Mouse (Mus musculus) stomach, embryonic 16.5 days (tissue): ENCODE data around the gene Nrxn3. TPM values are rescaled to one million over a fixed set of nuclear protein-coding genes. Genes with fewer than 3 reads are reported as not detected.

Source experiments
- ATAC-seq: fragments of 200-750 bp; cut with Nextera tagmentation; 2 replicates; pipeline ENCODE4 v1.8.0; 2017; ENCODE audit warnings: moderate number of reproducible peaks, moderate TSS enrichment; ENCODE audit not compliant: insufficient read depth, low FRiP score
- H3K27ac ChIP-seq: fragments of 300-500 bp; sonication (generic); 2 replicates; pipeline ENCODE4 v1.5.1; 2014; ENCODE audit warnings: low read length
- H3K27me3 ChIP-seq: fragments of 300-500 bp; sonication (generic); 2 replicates; pipeline ENCODE4 v1.6.1; 2014; ENCODE audit warnings: low read length, control low read depth, mixed read lengths; ENCODE audit not compliant: control insufficient read depth, insufficient read depth
- H3K36me3 ChIP-seq: fragments of 300-500 bp; sonication (generic); 2 replicates; pipeline ENCODE4 v1.6.1; 2014; ENCODE audit warnings: low read length; ENCODE audit not compliant: control insufficient read depth, insufficient read depth
- H3K4me1 ChIP-seq: fragments of 300-500 bp; sonication (generic); 2 replicates; pipeline ENCODE4 v1.6.1; 2014; ENCODE audit warnings: low read length, control low read depth, mixed read lengths; ENCODE audit not compliant: control insufficient read depth, insufficient read depth
- H3K4me2 ChIP-seq: fragments of 300-500 bp; sonication (generic); 2 replicates; pipeline ENCODE4 v1.6.1; 2014; ENCODE audit warnings: low read depth, low read length, mixed read lengths
- H3K4me3 ChIP-seq: fragments of 300-500 bp; sonication (generic); replicated peaks from 2 replicates; pipeline ENCODE4 v1.5.1; 2014; ENCODE audit warnings: mild to moderate bottlenecking, low read length
- H3K9ac ChIP-seq: fragments of 300-500 bp; sonication (generic); 2 replicates; pipeline ENCODE4 v1.6.1; 2014; ENCODE audit warnings: low read length
- H3K9me3 ChIP-seq: fragments of 300-500 bp; sonication (generic); replicated peaks from 2 replicates; pipeline ENCODE4 v1.6.1; 2016; ENCODE audit warnings: low read length, control low read depth; ENCODE audit not compliant: control insufficient read depth
- WGBS: fragments of 180-500 bp; shearing (Covaris S2); extraction: QIAGEN DNeasy Blood & Tissue Kit; methylation state at CpG from one replicate; pipeline ENCODE4 v1.1.7; 2014; 5-methylcytosine and 5-hydroxymethylcytosine counted together
- polyA plus RNA-seq: library from polyadenylated mRNA; unstranded; fragments of >200 nt; fragmentation: Nextera tagmentation; extraction: Ambion mirVana; gene quantifications from 2 replicates; pipeline ENCODE4 v1.2.1, GENCODE M21; 2015

Gene Nrxn3
- polyA plus RNA-seq, 1 experiment from 2014 or later = 2.2 TPM

GRCm38 (mm10) chr12:90085862-90086261 is 1363.2 kb downstream of the Nrxn3 start:
- Histone ChIP-seq H3K9ac (no peak overlapping the region), H3K36me3 (no peaks in the 10 kb centered on the region), H3K4me3 (no peak overlapping the region), H3K27ac (no peak overlapping the region), H3K9me3 (no peaks in the 10 kb centered on the region; the same call in 1 of the 2 replicates), H3K27me3 (no peaks in the 10 kb centered on the region), H3K4me2 (no peak overlapping the region), H3K4me1 (no peaks in the 10 kb centered on the region)
- ATAC-seq = no peak

GRCm38 (mm10) chr12:90095754-90096153 is 1373.1 kb downstream of the Nrxn3 start:
- Histone ChIP-seq H3K27ac (no peak overlapping the region), H3K27me3 (no peaks in the 10 kb centered on the region), H3K9ac (no peak overlapping the region), H3K4me3 (no peak overlapping the region), H3K36me3 (no peaks in the 10 kb centered on the region), H3K4me1 (no peaks in the 10 kb centered on the region), H3K4me2 (no peak overlapping the region), H3K9me3 (no peaks in the 10 kb centered on the region)
- 36% methylated on average over 1 of the region's 1 CpGs for WGBS
- ATAC-seq = no peak

DNA sequence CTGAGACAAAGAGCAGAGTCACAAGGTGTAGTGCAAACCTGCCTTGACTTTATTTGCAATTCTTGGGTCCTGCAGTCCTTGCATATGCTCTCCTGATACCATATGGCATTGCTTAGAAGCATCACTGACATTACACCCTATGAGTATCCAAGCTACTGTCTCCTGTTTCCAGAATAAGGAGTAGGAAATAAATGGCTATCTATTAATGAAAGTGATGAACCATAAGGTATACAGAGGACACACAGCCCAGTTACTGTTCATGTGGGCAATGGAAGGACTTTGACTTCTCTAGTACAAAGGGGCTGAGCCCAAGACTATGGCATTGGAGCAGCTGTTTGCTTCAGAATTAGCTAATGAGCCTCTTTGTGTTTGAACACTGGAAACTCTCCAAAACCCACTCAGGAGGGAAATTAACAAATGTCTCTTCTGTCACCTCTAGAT is 1390.7 kb downstream of the Nrxn3 start:
- no peaks in the 10 kb centered on the region for H3K4me1 ChIP-seq
- H3K4me2 ChIP-seq = no peak overlapping the region
- no peaks in the 10 kb centered on the region for H3K36me3 ChIP-seq
- H3K9ac ChIP-seq = no peak overlapping the region
- no peaks in the 10 kb centered on the region for H3K9me3 ChIP-seq
- no peak for ATAC-seq
- no peak overlapping the region for H3K27ac ChIP-seq
- H3K4me3 ChIP-seq = no peak overlapping the region
- no peaks in the 10 kb centered on the region for H3K27me3 ChIP-seq

DNA sequence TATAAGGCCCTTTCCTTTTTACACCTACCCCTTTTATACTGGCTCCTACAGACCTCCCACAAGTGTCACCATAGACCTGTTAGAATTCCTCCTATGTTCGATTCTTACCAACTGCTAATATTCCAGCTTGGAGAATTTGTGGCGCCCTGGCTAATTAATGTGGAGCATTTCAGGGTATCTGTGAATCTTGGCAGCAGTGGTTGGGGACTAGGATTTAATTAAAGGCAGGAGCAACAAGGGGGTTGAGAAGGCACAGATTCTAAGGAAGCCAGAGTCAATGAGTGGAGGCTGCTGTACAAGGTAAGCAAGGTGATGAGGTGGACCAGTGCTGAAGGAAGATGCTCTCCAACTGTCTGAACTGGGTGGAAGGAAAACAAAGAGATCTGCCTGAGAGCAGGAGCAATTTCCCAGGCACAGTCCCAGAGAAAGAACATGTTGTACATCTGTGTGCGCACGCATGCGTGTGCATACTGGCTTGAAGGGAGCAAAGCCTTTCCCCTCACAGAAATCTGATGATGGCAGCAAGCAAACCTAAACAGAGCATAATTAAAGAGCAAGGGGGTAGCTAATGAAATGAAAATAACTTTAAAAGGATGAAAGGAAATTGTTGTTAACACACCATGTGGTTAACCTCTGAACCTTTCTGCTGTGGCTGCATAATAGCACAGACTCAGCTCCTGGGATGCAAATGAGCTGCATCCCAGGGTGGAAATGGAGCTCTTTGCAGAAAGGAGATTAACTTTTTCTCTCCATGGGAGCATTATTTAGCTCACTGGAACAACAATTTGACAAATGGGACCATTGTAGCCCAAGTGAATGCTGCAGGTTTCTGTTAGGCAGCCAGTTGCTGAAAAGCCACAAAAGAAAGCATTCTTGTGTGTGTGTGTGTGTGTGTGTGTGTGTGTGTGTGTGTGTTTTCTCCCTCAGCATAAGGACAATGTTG is 1409.5 kb downstream of the Nrxn3 start:
- no peaks in the 10 kb centered on the region for H3K9me3 ChIP-seq
- no peak overlapping the region for H3K9ac ChIP-seq
- no peaks in the 10 kb centered on the region for H3K36me3 ChIP-seq
- no peaks in the 10 kb centered on the region for H3K27me3 ChIP-seq
- H3K4me2 ChIP-seq = no peak overlapping the region
- 77% methylated on average over 5 of the region's 5 CpGs for WGBS
- H3K4me1 ChIP-seq = no peaks in the 10 kb centered on the region
- H3K27ac ChIP-seq = no peak overlapping the region
- no peak overlapping the region for H3K4me3 ChIP-seq
- no peak for ATAC-seq

DNA sequence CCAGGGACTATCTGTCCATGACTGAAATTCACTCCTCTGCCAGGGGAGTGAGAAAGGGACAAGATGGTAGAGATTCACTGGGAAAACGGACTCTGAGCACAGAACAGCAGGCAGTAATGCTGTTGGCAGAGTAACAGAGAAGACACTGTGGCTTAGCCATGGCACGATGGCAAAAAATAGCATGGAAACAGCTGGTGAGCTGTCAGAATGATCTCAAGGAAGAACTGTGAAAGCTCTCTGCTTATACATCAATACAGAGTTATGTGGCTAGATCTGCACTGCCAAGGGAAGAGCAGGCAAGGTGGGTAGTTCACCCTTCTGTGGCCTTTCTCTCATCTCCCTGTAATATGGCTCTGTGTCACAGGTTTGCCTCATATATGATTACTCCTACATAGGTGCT is 1419.3 kb downstream of the Nrxn3 start:
- ATAC-seq = no peak
- H3K4me3 ChIP-seq = no peak overlapping the region
- no peaks in the 10 kb centered on the region for H3K9me3 ChIP-seq
- H3K4me2 ChIP-seq = no peak overlapping the region
- WGBS = 76% methylated on average over 2 of the region's 2 CpGs
- no peaks in the 10 kb centered on the region for H3K4me1 ChIP-seq
- no peak overlapping the region for H3K27ac ChIP-seq
- no peaks in the 10 kb centered on the region for H3K27me3 ChIP-seq
- no peaks in the 10 kb centered on the region for H3K36me3 ChIP-seq
- no peak overlapping the region for H3K9ac ChIP-seq

DNA sequence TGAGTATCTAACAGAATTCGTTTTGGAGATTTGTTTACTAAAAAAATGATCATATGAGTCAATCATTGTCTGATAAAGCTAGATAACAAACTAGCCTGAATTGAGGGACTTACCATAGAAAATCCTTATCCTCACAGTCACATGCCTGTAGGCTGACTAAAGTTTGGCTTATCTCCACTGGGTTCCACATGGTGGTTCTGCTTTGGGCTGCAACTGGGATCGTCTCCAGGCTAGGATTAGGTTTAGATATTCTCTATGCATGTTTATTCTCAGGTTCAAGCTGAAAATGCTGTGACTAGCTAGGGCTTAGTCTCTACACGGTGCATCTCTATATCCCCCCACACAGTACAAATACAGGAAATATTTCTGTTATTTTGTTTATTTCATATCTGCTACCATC is 1421.6 kb downstream of the Nrxn3 start:
- 40% methylated on average over 3 of the region's 3 CpGs for WGBS

GRCm38 (mm10) chr12:90158131-90158772 is 1435.6 kb downstream of the Nrxn3 start:
- 82% methylated on average over 4 of the region's 4 CpGs for whole genome bisulfite sequencing
- no peak overlapping the region for H3K4me3 ChIP-seq
- H3K4me2 ChIP-seq = no peak overlapping the region
- no peaks in the 10 kb centered on the region for H3K9me3 ChIP-seq
- H3K27ac ChIP-seq = no peak overlapping the region
- H3K36me3 ChIP-seq = no peaks in the 10 kb centered on the region
- no peak overlapping the region for H3K9ac ChIP-seq
- ATAC-seq = no peak
- H3K4me1 ChIP-seq = no peaks in the 10 kb centered on the region
- H3K27me3 ChIP-seq = no peaks in the 10 kb centered on the region

More for the DNA sequence above, 1421.6 kb downstream of the Nrxn3 start:
- no peak overlapping the region for H3K27ac ChIP-seq
- no peak overlapping the region for H3K9ac ChIP-seq
- no peaks in the 10 kb centered on the region for H3K36me3 ChIP-seq
- H3K4me1 ChIP-seq = no peaks in the 10 kb centered on the region
- no peaks in the 10 kb centered on the region for H3K27me3 ChIP-seq
- no peak overlapping the region for H3K4me3 ChIP-seq
- ATAC-seq = no peak
- H3K9me3 ChIP-seq = no peaks in the 10 kb centered on the region
- H3K4me2 ChIP-seq = no peak overlapping the region

- no peak for ATAC-seq
- no peaks in the 10 kb centered on the region for H3K4me1 ChIP-seq
- H3K9me3 ChIP-seq = no peaks in the 10 kb centered on the region
- H3K4me2 ChIP-seq = no peak overlapping the region
- no peaks in the 10 kb centered on the region for H3K36me3 ChIP-seq
- no peaks in the 10 kb centered on the region for H3K27me3 ChIP-seq
- 93% methylated on average over 3 of the region's 3 CpGs for WGBS
- no peak overlapping the region for H3K4me3 ChIP-seq
- no peak overlapping the region for H3K9ac ChIP-seq
- H3K27ac ChIP-seq = no peak overlapping the region
Measured at GRCm38 (mm10) chr12:90159911-90160310, 1437.2 kb downstream of the Nrxn3 start.

- no peak overlapping the region for H3K9ac ChIP-seq
- no peaks in the 10 kb centered on the region for H3K9me3 ChIP-seq
- no peak overlapping the region for H3K4me2 ChIP-seq
- no peaks in the 10 kb centered on the region for H3K36me3 ChIP-seq
- H3K27me3 ChIP-seq = no peaks in the 10 kb centered on the region
- no peaks in the 10 kb centered on the region for H3K4me1 ChIP-seq
- H3K27ac ChIP-seq = no peak overlapping the region
- ATAC-seq = no peak
- no peak overlapping the region for H3K4me3 ChIP-seq
- 83% methylated on average over 2 of the region's 2 CpGs for WGBS
Measured at GRCm38 (mm10) chr12:90166118-90166517, 1443.4 kb downstream of the Nrxn3 start.
